Mouse (Mus musculus) layer of hippocampus, adult 18-20 months (tissue): ENCODE measurements around the gene Cobll1. TPM values are rescaled to one million over a fixed set of nuclear protein-coding genes. Genes with fewer than 3 reads are reported as not detected.
"Not testable (repeated sequence)": the region's sequence is repeated elsewhere in the genome, so short reads cannot be mapped to it uniquely, and the experiment has no call there.

Source experiments
- DNase-seq, 2 experiments: peaks; one replicate each; pipeline ENCODE4 v3.0.0; 2022; ENCODE audit warnings: low spot score in 2 of 2
- long read RNA-seq: library from polyadenylated mRNA; stranded (forward); transcript quantifications from one replicate; pipeline ENCODE4 v2.0.0, GENCODE M21; 2021
- total RNA-seq, 2 experiments: library from RNA; stranded (reverse); gene quantifications; 2 replicates each; pipeline ENCODE4 v1.2.3; 2021

Cobll1 gene
- 1 to 10 TPM; 7.3 to 7.5 TPM for total RNA-seq
- long read RNA-seq, full-length matches to known transcripts: 1 of 7 reads
- long read RNA-seq, partial matches to known transcripts: 1 of 7 reads
- long read RNA-seq, other reads (novel, unspliced or antisense): 5 of 7 reads

GRCm38 (mm10) chr2:65238964-65239570 lies at the start of gene Cobll1:
Gene Cobll1 (minus strand): TSS chr2:65239403.
- DNase-seq: no peak

- no peak for DNase-seq
Observed at GRCm38 (mm10) chr2:65288696-65289095, 49.5 kb upstream of the Cobll1 start.

GRCm38 (mm10) chr2:65285380-65285779 lies 46.2 kb upstream of the Cobll1 start:
- DNase-seq: peak in 1 of 2 experiments; percentile 37

- no peak for DNase-seq
Observed at GRCm38 (mm10) chr2:65282979-65283378, 43.8 kb upstream of the Cobll1 start.

GRCm38 (mm10) chr2:65279029-65279690 lies 40.0 kb upstream of the Cobll1 start:
- no peak for DNase-seq

- peak in 1 of 2 experiments; percentile 16 for DNase-seq
Observed at GRCm38 (mm10) chr2:65275443-65276061, 36.3 kb upstream of the Cobll1 start.

- no peak for DNase-seq
Observed at GRCm38 (mm10) chr2:65273910-65274309, 34.7 kb upstream of the Cobll1 start.

- DNase-seq: no peak
Observed at GRCm38 (mm10) chr2:65268731-65269130, 29.5 kb upstream of the Cobll1 start.

GRCm38 (mm10) chr2:65267834-65268233 lies 28.6 kb upstream of the Cobll1 start:
- no peak for DNase-seq

- DNase-seq: peak in 1 of 2 experiments; percentile 30
Observed at GRCm38 (mm10) chr2:65266576-65267299, 27.5 kb upstream of the Cobll1 start.

- DNase-seq: no peak
Observed at GRCm38 (mm10) chr2:65262251-65262650, 23.0 kb upstream of the Cobll1 start.

GRCm38 (mm10) chr2:65260828-65261227 lies 21.6 kb upstream of the Cobll1 start:
- not testable (repeated sequence) for DNase-seq

GRCm38 (mm10) chr2:65260400-65260799 lies 21.2 kb upstream of the Cobll1 start:
- DNase-seq: no peak

GRCm38 (mm10) chr2:65257446-65257845 lies 18.2 kb upstream of the Cobll1 start:
- DNase-seq: no peak

- no peak for DNase-seq
Observed at GRCm38 (mm10) chr2:65256494-65257254, 17.5 kb upstream of the Cobll1 start.

GRCm38 (mm10) chr2:65250589-65251104 lies 11.4 kb upstream of the Cobll1 start:
- no peak for DNase-seq

- DNase-seq: no peak
Observed at GRCm38 (mm10) chr2:65249575-65249974, 10.4 kb upstream of the Cobll1 start.

- no peak for DNase-seq
Observed at GRCm38 (mm10) chr2:65240173-65240745, 1.1 kb upstream of the Cobll1 start.

GRCm38 (mm10) chr2:65238171-65238963 lies 836 bp downstream of the Cobll1 start:
- peak in 1 of 2 experiments; percentile 43 for DNase-seq
